Mouse (Mus musculus): ENCODE results near the gene Slc8a1.

DNA sequence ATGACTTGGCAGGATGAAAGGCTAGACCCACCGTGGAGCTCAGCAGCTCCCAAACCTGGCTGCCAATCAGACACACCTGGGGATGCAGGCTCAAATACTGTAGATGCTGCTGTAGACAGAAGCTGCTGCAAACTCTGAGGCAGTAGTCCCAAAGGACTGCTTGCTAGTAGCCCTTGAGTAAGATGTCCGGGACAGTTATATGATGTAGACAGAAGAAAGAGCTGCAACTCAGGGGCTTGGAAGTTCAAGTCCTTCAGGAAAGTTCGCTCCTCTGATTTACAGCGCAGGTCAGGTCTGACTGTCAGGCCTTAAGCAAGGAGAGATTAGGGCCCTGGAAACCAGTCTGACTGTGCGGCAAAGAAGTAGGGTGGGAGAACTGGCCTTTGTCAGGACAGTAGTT lies 66.9 kb downstream of the Slc8a1 start:
- TF ChIP-seq POLR2A (IDR thresholded peaks at IDR 0.05; ENCODE audit: extremely low read depth, insufficient read depth, low read length): no peak
- TF ChIP-seq CTCF (IDR thresholded peaks at IDR 0.05; ENCODE audit: low read depth, low read length): no peak
